Mouse (Mus musculus): Measurements from ENCODE around the gene Dynlt1b. TPM values are rescaled to one million over a fixed set of nuclear protein-coding genes. Genes with fewer than 3 reads are reported as not detected.
"Not testable (repeated sequence)": the region's sequence is repeated elsewhere in the genome, so short reads cannot be mapped to it uniquely, and the experiment has no call there.

Gene Dynlt1b
- polyA plus RNA-seq, 1 experiment = 2.6 TPM

- H3K4me1 ChIP-seq (ENCODE audit: control insufficient read depth); H3K9me3 ChIP-seq (ENCODE audit: control insufficient read depth, low read length); H3K27me3 ChIP-seq (ENCODE audit: control insufficient read depth); H3K4me3 ChIP-seq (replicated peaks): not testable (repeated sequence)
- H3K36me3 ChIP-seq (ENCODE audit: control insufficient read depth) = peaks cover 13% of the 10 kb centered on the region
Measured at GRCm38 (mm10) chr17:6438080-6438479, 8.2 kb downstream of the Dynlt1b start.

DNA sequence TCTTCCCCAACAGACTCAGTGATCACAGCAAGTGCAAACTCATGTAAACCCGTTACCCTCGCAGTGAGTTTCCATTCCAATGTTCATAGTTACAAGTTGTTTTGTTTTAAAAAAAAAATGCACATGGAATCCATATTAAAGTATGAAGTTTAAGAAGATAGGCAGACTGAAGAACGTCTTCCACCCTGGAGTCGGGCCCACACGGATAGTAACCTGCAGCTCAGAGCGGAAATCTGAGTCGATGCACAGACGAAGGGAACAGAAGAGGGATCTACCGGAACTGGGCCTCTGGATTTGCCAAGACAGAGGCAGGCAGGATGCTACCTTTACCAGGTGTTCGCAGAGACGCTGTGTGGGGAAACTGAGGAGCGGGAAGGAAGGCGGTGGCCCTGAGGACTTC, 10.0 kb downstream of the Dynlt1b start:
- H3K4me1 ChIP-seq (ENCODE audit: control insufficient read depth); H3K4me3 ChIP-seq (replicated peaks); H3K9me3 ChIP-seq (ENCODE audit: control insufficient read depth, low read length); H3K36me3 ChIP-seq (ENCODE audit: control insufficient read depth); H3K27me3 ChIP-seq (ENCODE audit: control insufficient read depth): not testable (repeated sequence)

DNA sequence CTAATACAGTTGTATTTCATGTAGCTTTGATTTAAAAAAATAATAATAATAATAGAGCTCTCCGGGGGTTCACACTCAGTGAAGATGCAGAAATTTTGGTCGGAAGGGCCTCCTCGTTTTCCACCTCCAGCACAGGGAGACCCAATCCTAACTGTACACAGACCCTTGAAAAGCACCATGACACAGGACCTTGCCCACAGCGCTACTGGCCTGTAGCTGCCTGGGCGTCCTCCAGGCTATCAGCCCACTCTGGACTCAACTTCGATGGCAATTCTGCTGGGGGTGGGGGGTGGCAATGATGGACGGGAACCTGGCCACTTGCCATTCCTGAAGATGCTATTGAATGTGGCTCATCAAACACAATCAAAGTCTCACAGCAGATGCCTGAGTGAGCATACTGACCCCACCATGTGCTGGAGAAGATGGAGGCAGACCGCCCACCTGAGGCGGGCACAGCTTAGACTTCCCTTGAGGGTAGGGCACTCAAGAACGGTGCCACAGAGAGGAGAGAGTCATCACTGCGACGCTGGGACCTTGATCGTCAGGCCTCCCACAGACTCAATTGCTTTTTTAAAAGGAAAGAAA, 10.7 kb downstream of the Dynlt1b start:
- H3K36me3 ChIP-seq (ENCODE audit: control insufficient read depth); H3K9me3 ChIP-seq (ENCODE audit: control insufficient read depth, low read length); H3K27me3 ChIP-seq (ENCODE audit: control insufficient read depth); H3K4me1 ChIP-seq (ENCODE audit: control insufficient read depth); H3K4me3 ChIP-seq (replicated peaks): not testable (repeated sequence)

- not testable (repeated sequence) for H3K4me1 ChIP-seq (ENCODE audit: control insufficient read depth); H3K4me3 ChIP-seq (replicated peaks); H3K36me3 ChIP-seq (ENCODE audit: control insufficient read depth); H3K27me3 ChIP-seq (ENCODE audit: control insufficient read depth); H3K9me3 ChIP-seq (ENCODE audit: control insufficient read depth, low read length)
Measured at GRCm38 (mm10) chr17:6441254-6441653, 11.3 kb downstream of the Dynlt1b start.

DNA sequence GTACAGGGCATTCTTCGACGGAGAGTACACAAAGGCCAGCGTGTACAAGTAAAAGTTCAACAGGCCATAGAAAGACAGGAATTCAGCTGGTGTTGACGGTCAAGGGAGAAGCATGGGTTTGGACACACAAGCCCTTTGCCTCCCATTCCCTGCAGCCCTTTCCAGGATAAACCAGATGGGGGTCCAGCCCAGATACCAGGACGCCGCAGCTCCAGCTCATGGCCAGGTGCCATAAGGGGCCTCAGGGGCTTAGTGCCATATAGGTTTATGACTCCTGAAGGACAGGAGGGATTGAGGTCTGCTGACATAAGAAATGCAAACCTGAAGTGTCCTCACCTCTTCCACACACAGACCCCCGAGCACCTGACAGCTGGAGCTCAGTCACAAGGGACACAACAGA, 12.6 kb downstream of the Dynlt1b start:
- H3K9me3 ChIP-seq (ENCODE audit: control insufficient read depth, low read length); H3K4me1 ChIP-seq (ENCODE audit: control insufficient read depth); H3K4me3 ChIP-seq (replicated peaks); H3K36me3 ChIP-seq (ENCODE audit: control insufficient read depth); H3K27me3 ChIP-seq (ENCODE audit: control insufficient read depth): not testable (repeated sequence)

DNA sequence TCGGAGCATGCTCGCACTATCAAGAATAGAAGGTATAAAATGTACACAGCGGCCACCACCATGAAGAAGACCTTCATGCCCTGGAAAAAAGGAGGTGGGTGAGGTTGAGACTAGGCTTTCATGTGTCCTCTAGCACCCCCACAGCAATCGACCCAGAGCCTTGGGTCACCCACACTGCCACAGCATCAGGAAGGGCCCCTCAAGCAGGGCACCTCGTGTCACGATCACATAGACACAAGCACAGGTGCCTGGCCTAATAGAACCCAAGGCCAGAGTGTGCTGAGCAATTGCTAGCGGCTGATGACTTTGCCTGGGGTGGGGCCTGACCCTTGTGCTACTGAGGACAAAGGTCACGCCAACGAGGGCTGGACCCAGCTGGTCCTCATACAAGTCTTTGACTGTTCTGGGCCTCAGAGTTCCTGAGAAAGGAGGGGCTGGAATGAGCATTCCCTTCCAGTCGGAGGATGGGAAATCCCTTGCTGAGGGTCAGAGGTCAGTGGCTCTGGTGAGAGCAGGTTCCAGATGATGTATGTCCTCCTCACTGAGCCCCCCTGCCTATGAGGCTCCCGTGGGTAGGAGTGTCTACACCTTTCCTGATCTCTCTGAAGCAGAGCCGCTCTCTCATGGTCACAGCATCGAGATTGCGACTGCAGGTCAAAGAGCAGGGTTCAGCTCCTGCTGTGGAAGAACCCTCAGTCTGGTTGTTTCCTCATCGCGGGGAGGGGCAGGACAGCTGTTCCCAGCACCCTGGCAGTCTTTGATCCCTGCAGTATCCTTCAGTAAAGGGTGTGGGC, 16.1 kb downstream of the Dynlt1b start:
- H3K27me3 ChIP-seq (ENCODE audit: control insufficient read depth); H3K36me3 ChIP-seq (ENCODE audit: control insufficient read depth); H3K4me3 ChIP-seq (replicated peaks); H3K4me1 ChIP-seq (ENCODE audit: control insufficient read depth); H3K9me3 ChIP-seq (ENCODE audit: control insufficient read depth, low read length): not testable (repeated sequence)

GRCm38 (mm10) chr17:6448293-6448692, 18.4 kb downstream of the Dynlt1b start:
- H3K4me1 ChIP-seq (ENCODE audit: control insufficient read depth); H3K36me3 ChIP-seq (ENCODE audit: control insufficient read depth); H3K27me3 ChIP-seq (ENCODE audit: control insufficient read depth); H3K4me3 ChIP-seq (replicated peaks); H3K9me3 ChIP-seq (ENCODE audit: control insufficient read depth, low read length): not testable (repeated sequence)

DNA sequence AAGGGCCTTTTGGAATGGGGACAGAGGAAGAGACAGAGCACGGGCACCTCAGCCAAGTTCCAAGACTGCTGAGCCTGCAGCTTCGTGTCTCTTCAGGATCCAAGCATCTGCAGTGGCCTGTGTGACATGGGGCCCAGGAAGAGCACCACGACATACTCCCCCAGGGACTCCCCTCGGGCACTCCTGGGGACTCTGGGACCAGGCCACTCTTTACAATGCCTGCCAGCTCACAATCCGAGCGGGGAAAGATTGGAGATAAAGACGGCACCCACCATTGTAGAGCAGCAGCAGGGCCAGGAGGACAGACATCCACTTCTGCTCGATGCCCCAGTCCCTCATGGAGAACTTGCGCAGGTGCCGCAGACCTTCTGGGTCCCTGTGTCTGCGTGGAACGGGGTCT, 19.3 kb downstream of the Dynlt1b start:
- not testable (repeated sequence) for H3K4me1 ChIP-seq (ENCODE audit: control insufficient read depth); H3K27me3 ChIP-seq (ENCODE audit: control insufficient read depth)

DNA sequence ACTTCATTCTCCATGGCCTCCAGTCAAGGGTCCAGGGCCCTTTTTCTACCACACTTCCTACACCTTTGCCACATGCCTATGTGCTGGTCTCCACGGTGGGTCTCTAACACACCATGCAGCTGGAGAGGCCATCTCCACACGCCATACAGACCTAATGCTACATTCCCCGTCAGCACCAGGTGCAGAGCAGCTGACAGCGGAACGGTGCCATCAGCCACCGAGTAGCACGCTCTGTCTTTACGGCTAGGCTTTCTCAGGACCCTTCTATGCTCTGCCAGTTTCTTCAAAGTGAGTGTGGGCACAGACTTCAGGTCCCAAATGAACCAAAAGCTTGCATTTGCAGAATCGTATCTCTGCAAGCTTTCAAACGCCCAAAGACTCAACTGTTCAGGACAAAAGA, 21.3 kb downstream of the Dynlt1b start:
- not testable (repeated sequence) for H3K9me3 ChIP-seq (ENCODE audit: control insufficient read depth, low read length); H3K36me3 ChIP-seq (ENCODE audit: control insufficient read depth); H3K27me3 ChIP-seq (ENCODE audit: control insufficient read depth); H3K4me1 ChIP-seq (ENCODE audit: control insufficient read depth); H3K4me3 ChIP-seq (replicated peaks)

More for the DNA sequence above, 19.3 kb downstream of the Dynlt1b start:
- H3K36me3 ChIP-seq (ENCODE audit: control insufficient read depth); H3K4me3 ChIP-seq (replicated peaks); H3K9me3 ChIP-seq (ENCODE audit: control insufficient read depth, low read length): not testable (repeated sequence)

- H3K4me3 ChIP-seq (replicated peaks); H3K9me3 ChIP-seq (ENCODE audit: control insufficient read depth, low read length); H3K4me1 ChIP-seq (ENCODE audit: control insufficient read depth); H3K36me3 ChIP-seq (ENCODE audit: control insufficient read depth); H3K27me3 ChIP-seq (ENCODE audit: control insufficient read depth): not testable (repeated sequence)
Measured at GRCm38 (mm10) chr17:6452689-6453088, 22.8 kb downstream of the Dynlt1b start.

DNA sequence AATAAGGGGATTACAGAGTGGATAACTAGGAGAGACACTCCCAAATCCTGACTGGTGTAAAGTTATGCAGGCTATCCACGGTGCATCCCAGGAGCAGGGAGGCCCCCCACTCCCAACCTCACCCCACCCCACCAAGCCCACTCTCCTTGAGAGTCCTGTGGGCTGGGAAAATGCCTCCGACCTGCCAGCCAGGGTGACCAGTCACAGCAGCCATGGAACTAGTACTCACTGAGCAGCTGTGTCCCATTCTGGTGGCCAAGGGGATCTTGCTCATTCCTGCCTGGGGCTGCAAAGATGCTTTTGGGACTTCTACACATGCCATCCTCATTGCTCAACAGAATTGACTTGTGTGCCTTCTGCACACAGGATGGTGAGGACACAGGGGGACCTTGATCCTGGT, 24.8 kb downstream of the Dynlt1b start:
- H3K9me3 ChIP-seq (ENCODE audit: control insufficient read depth, low read length); H3K4me1 ChIP-seq (ENCODE audit: control insufficient read depth); H3K27me3 ChIP-seq (ENCODE audit: control insufficient read depth); H3K4me3 ChIP-seq (replicated peaks); H3K36me3 ChIP-seq (ENCODE audit: control insufficient read depth): not testable (repeated sequence)

GRCm38 (mm10) chr17:6455883-6456282, 26.0 kb downstream of the Dynlt1b start:
- H3K27me3 ChIP-seq (ENCODE audit: control insufficient read depth); H3K4me1 ChIP-seq (ENCODE audit: control insufficient read depth); H3K4me3 ChIP-seq (replicated peaks); H3K9me3 ChIP-seq (ENCODE audit: control insufficient read depth, low read length); H3K36me3 ChIP-seq (ENCODE audit: control insufficient read depth): not testable (repeated sequence)

DNA sequence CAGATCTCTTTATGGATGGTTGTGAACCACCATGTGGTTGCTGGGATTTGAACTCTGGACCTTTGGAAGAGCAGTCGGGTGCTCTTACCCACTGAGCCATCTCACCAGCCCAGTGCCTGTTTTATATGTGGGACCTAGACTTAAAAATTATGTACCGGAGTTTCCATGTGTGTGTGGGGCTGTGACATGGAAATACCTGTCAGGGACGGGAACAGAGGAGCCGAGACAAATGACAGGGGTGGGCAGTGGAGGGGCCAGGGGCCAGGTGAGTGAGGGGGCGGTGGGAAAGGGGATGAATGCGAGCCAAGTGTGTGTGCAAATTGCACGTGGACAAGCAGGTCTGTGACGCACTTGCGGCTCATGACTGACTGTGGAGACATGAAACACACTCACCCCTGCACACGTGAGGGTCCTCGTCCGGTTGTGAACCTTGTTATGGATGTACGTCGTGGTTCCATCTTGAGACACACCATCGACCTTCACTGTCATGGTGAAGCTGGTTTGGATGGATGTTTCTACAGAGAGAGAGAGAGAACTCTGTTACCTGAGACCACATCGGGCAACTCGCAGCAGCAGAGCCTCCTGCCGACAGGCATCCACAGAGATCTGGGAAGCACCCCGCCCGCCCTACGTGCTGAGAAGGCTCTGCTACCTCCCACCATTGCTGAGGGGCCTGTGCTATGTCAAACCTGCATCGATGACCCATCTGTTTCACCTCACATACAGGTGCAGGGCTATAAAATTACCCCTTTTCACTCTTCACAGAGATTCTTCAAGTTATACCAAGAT, 26.9 kb downstream of the Dynlt1b start:
- not testable (repeated sequence) for H3K36me3 ChIP-seq (ENCODE audit: control insufficient read depth)

DNA sequence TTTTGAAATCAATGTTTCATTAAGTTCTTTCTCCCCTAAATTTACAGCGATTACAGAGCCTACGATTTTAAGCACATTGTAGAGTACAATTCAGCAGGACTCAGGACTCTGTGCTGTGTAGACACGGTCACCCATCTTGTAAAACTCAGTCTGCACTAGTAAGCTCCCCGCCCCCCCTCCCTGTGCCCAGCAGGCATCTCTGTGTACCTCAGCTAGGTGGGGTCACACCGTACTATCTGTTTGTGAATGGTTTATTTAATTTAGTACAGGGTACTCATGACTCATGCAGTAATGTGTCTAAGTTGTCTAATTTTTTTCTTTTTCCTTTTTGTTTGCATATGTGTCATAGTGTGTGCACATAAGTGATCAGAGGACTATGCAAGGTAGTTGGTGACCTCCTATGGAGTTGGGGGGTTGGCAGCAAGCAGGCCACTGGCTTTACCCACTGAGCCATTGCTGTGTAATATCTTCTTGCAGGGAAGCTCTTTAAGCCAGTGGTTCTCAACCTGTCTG, 31.2 kb downstream of the Dynlt1b start:
- not testable (repeated sequence) for H3K36me3 ChIP-seq (ENCODE audit: control insufficient read depth); H3K9me3 ChIP-seq (ENCODE audit: control insufficient read depth, low read length); H3K4me3 ChIP-seq (replicated peaks); H3K4me1 ChIP-seq (ENCODE audit: control insufficient read depth); H3K27me3 ChIP-seq (ENCODE audit: control insufficient read depth)

More for the DNA sequence above, 26.9 kb downstream of the Dynlt1b start:
- H3K4me1 ChIP-seq (ENCODE audit: control insufficient read depth); H3K27me3 ChIP-seq (ENCODE audit: control insufficient read depth); H3K9me3 ChIP-seq (ENCODE audit: control insufficient read depth, low read length); H3K4me3 ChIP-seq (replicated peaks): not testable (repeated sequence)
